8 mouse cellular contexts compared by ENCODE assay signal in genomic region chr1:78852408-78853093, GRCm38 (mm10). TPM values are rescaled to one million over a fixed set of nuclear protein-coding genes. Genes with fewer than 3 reads are reported as not detected.
DNase-seq lines count a peak whose midpoint lies in the region; ATAC-seq lines count a peak whose summit lies in the region.

No protein-coding gene starts in this region.

- 38% methylated on average over 17 of the region's 17 CpGs for WGBS in limb, embryonic 11.5 days

- peak; percentile 26 for DNase-seq in gastrocnemius, adult 18-20 months (ENCODE audit: low spot score)
- DNase-seq in gastrocnemius, postnatal 36 days = no peak
- DNase-seq in cerebellum, adult 18-20 months = peak; percentile 4 to 22
- peak; percentile 37 for DNase-seq in forelimb bud, embryonic 11.5 days (ENCODE audit: low read depth, low spot score)
- DNase-seq in limb, embryonic 11.5 days (ENCODE audit: low spot score) = peak; percentile 43
- DNase-seq in retina, postnatal 1 day = peak; percentile 86
- no peak for DNase-seq in testis, postnatal 14 days (ENCODE audit: low spot score)
- no peak for DNase-seq in thymus, postnatal 14 days

- peaks cover 7% of the 10 kb centered on the region; the same call in 1 of the 2 replicates for H3K4me1 ChIP-seq in limb, embryonic 11.5 days (ENCODE audit: control insufficient read depth, insufficient read depth, low read length)

- intact Hi-C loops in gastrocnemius, postnatal 36 days (cut with DNase I) = no loop called here

- no peak overlapping the region for H3K4me3 ChIP-seq in limb, embryonic 11.5 days (ENCODE audit: low read depth, low read length)

- H3K4me2 ChIP-seq in limb, embryonic 11.5 days (ENCODE audit: low read depth, severe bottlenecking) = no peak overlapping the region

- no peaks in the 10 kb centered on the region for H3K36me3 ChIP-seq in limb, embryonic 11.5 days (ENCODE audit: control insufficient read depth, insufficient read depth, low read length)

- no peak for ATAC-seq in limb, embryonic 11.5 days (ENCODE audit: insufficient number of reproducible peaks, low FRiP score, low TSS enrichment, low read depth)

- H3K9me3 ChIP-seq in limb, embryonic 11.5 days (ENCODE audit: control insufficient read depth, low read length) = no peaks in the 10 kb centered on the region

- H3K27me3 ChIP-seq in limb, embryonic 11.5 days (ENCODE audit: control insufficient read depth, insufficient read depth, low read length) = no peaks in the 10 kb centered on the region

- H3K27ac ChIP-seq in limb, embryonic 11.5 days (replicated peaks; ENCODE audit: low read depth, low read length) = no peak overlapping the region

- no peak overlapping the region for H3K9ac ChIP-seq in limb, embryonic 11.5 days (ENCODE audit: low read length)

RNA-seq across cellular contexts. Expression of gene Kcne4, which starts 36.0 kb away (rescaled TPM):
- 1 to 10 TPM in 1 of 2 experiments, under 1 TPM in 1; 0.57 to 1.0 TPM for total RNA-seq in gastrocnemius, adult 18-20 months (2021)
- under 1 TPM; 0.30 to 0.84 TPM for total RNA-seq in gastrocnemius, postnatal 36 days (2021)
- polyA plus RNA-seq in limb, embryonic 11.5 days (2014; fragmentation: Nextera tagmentation; extraction: Ambion mirVana) = 1.0 and 2.0 TPM in 2 replicates

Comparison
In these comparisons a context has a peak if more than half of its experiments do, and no peak if none do; other contexts are left out.
1. DNase-seq: peak in gastrocnemius, adult 18-20 months (single experiment), cerebellum, adult 18-20 months (2 of 2), forelimb bud, embryonic 11.5 days (single experiment), limb, embryonic 11.5 days (single experiment) and retina, postnatal 1 day (single experiment); none in gastrocnemius, postnatal 36 days (0 of 2), testis, postnatal 14 days (single experiment) and thymus, postnatal 14 days (single experiment).